Mouse (Mus musculus) ovary, adult 18-20 months (tissue): ENCODE measurements around the gene Bscl2.
"Not testable (repeated sequence)": the region's sequence is repeated elsewhere in the genome, so short reads cannot be mapped to it uniquely, and the experiment has no call there.

Source experiments
- DNase-seq: peaks from one replicate; pipeline ENCODE4 v3.0.0; 2022; ENCODE audit warnings: low spot score, mixed read lengths

The Bscl2 gene

GRCm38 (mm10) chr19:8872266-8872840 is 35.1 kb downstream of the Bscl2 start:
- DNase-seq: no peak

DNA sequence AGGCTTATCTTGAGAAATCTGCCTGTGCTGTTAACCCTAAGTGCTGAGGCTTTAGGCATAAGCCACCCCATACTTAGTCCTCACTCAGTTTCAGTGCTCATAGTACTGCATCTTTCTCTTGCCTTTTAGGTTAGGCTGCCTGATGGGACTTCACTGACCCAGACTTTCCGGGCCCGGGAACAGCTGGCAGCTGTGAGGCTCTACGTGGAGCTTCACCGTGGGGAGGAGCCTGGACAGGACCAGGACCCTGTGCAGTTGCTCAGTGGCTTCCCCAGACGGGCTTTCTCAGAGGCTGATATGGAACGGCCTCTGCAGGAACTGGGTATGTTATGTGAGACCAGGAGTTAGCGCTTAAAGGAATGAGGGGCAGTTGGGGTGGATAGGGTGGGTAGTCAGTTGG is 37.8 kb downstream of the Bscl2 start:
- no peak for DNase-seq

DNA sequence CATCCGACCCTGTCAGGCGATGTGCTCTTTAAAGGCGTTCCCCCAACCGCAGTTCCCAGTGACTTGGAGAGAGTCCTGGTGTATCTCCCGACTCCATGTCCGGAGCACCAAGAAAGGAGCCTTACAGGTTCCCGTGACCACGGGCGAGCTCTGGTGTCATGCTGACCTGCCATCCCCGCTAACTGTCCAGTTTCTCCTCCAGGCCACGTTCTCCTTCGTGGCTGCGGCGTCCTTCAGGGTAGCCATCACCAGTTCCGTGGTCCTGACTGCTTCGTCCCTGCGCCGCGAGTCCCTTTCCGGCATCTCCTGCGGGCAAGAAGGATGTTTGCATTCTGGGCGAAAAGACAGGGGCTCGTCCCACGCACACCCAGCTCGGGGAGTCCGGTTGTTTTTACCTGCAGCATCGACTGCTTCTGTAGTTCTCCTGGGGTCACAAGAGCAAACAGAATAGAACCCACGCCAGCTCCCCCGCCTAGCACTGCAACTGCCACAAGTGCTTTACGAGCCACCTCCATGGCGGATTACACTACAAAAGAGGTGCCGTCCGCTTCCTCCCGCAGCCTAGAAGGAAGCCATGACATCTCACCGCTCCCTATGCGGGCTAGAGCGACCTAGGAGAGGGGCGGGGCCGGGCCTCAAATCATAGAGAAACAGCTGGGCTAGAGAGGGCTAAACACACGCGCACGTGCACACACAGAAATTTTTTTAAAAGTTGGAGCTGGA is 43.2 kb downstream of the Bscl2 start, which contains the start of gene Uqcc3:
TSS of gene Uqcc3 (minus strand) at position 613 of the 723 bp plus-strand sequence.
- DNase-seq: peak; percentile 87

GRCm38 (mm10) chr19:8881034-8881392 is 43.7 kb downstream of the Bscl2 start:
- DNase-seq: no peak

- DNase-seq: no peak
These were observed 46.3 kb downstream of the Bscl2 start, which contains the start of the genes Lbhd1 and Gm49403 for GRCm38 (mm10) chr19:8883616-8884015. Gene Lbhd1 (plus strand): TSS chr19:8883732. Gene Gm49403 (plus strand): TSS chr19:8883930.

GRCm38 (mm10) chr19:8886916-8887584 is 49.8 kb downstream of the Bscl2 start:
- no peak for DNase-seq

DNA sequence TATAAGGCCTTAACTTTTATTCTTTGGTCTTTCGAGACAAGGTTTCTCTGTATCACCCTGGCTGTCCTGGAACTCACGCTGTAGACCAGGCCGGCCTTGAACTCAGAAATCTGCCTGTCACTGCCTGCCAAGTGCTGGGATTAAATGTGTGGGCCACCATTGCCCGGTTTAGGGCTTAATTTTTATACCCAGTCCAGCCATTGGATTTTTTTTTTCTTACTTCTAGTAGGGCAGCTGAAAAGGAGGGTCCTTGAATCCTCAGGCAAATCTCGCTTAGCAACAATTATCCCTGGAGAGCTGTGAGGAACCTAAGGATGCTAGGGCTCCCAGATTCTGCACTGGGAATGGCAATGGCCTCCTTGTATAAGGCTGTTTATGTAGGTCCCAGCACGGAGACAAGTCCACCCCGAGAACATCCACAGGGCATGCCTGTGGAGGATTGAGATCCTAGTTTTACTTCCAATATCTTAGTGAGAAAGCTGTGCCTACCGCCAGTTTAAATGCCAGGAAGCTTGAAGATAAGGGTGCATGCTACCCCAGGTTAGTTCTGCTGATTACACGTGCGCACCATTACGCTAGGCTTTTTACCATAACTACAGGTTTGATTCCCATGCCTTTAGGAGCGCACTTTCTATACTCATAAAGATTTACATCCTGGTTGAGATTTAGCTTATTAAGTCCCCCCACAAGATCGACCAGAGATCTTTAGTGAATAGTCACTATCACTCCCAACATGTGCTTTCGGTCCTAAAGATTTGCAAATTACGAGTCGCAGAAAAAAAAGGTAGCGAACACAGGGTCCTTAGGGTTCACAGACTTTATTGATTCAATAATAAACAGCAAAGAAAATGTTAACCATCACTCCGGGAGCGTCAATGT is 50.6 kb downstream of the Bscl2 start:
- DNase-seq: no peak

- DNase-seq: peak; percentile 91
These were observed 51.5 kb downstream of the Bscl2 start, which contains the start of the genes 1810009A15Rik and Gm49416 for GRCm38 (mm10) chr19:8888511-8889385. Gene 1810009A15Rik (plus strand): TSS chr19:8888853. Gene Gm49416 (plus strand): TSS chr19:8888926.

DNA sequence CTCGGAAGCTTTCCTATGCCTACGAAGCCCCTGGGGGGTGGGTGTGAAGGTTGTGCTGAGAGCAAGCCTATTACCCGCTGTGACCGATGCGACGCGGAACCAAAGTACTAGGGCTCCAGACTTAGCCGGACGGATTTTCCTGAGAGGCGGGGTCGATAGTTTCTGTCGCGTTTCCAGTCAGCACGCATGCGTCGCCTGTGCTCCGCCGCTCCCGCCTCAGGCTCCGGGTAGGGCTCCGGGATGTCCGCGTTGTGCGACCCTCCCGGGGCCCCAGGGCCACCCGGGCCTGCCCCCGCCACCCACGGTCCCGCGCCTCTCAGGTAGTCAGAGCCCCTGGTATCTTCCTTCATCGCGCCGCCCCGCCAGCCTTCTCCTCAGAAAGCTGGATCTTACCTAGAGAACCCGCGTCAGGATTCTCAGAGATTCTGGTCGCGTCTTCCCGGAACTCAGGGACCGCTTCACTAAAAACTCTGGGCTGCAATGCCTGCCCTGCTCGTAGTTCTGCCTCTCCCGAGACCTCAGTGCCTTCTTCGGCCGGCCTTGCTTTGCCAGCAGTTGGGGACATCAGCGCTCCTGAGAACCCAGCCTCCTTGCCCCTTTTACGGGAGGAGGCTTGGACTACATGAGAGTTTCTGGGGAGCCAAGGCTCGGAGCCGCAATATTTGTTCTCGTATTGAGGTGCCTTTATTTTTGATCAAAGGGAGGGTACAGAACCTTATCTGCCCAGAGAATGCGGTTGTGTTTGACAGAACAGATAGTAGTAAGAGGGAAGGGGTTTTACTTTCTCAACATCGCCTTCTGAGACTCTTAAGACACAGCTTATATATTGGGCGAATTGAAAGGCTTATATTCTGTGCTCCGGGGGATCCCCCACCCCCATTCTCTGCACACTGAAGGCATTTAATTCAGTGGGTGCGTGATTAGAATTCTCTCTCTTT is 55.8 kb downstream of the Bscl2 start, which contains the start of gene Ints5:
TSS of gene Ints5 (plus strand) at position 177 of the 938 bp plus-strand sequence.
- peak; percentile 63 for DNase-seq

DNA sequence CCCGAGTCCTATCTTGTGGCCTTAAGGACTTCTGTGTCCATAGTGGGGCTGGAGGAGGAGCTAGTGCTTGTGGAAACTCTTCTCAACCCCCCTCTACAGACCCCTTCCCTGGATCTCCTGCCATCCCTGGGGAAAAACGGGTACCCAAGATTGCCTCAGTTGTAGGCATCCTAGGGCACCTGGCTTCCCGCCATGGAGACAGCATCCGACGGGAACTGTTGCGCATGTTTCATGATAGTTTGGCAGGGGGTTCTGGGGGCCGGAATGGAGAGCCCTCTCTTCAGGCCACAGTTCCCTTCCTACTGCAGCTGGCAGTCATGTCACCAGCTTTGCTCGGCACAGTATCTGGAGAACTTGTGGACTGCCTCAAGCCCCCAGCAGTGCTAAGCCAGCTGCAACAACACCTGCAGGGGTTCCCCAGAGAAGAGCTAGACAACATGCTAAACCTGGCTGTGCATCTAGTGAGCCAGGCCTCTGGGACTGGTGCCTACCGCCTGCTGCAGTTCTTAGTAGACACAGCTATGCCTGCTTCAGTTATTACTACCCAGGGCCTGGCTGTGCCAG is 58.2 kb downstream of the Bscl2 start:
- DNase-seq: no peak

DNA sequence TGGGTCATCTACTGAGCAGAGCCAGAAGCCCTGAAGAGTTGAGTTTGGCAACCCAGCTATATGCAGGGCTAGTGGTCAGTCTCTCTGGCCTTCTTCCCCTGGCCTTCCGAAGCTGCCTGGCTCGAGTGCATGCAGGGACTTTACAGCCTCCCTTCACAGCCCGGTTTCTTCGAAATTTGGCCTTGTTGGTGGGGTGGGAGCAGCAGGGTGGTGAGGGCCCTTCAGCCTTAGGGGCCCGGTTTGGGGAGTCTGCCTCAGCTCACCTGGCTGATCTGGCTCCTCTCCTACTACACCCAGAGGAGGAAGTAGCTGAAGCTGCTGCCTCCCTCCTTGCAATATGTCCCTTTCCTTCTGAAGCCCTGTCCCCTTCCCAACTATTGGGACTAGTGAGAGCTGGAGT is 59.0 kb downstream of the Bscl2 start:
- not testable (repeated sequence) for DNase-seq

GRCm38 (mm10) chr19:8897211-8897864 is 60.1 kb downstream of the Bscl2 start:
- DNase-seq: peak; percentile 32

GRCm38 (mm10) chr19:8897865-8898495 is 60.7 kb downstream of the Bscl2 start, which contains the start of gene Ganab:
Gene Ganab (plus strand): TSS chr19:8898071.
- DNase-seq: peak; percentile 94
